Mouse (Mus musculus) E14TG2a.4 (cell line): ENCODE data around the gene AI854703.
"Not testable (repeated sequence)": the region's sequence is repeated elsewhere in the genome, so short reads cannot be mapped to it uniquely, and the experiment has no call there.

ENCODE experiments used
- H3K27me3 ChIP-seq: 2 replicates; pipeline ENCODE4 v1.6.1; 2014; ENCODE audit warnings: low read length, control low read depth; ENCODE audit not compliant: insufficient read depth
- H3K36me3 ChIP-seq: 2 replicates; pipeline ENCODE4 v1.6.1; 2014; ENCODE audit warnings: low read length, control low read depth; ENCODE audit not compliant: insufficient read depth
- H3K4me1 ChIP-seq: replicated peaks from 2 replicates; pipeline ENCODE4 v1.6.1; 2014; ENCODE audit warnings: low read depth, low read length, control low read depth
- H3K4me3 ChIP-seq: replicated peaks from 2 replicates; pipeline ENCODE4 v1.5.1; 2014; ENCODE audit warnings: mild to moderate bottlenecking, low read length
- H3K9me3 ChIP-seq: 2 replicates; pipeline ENCODE4 v1.6.1; 2014; ENCODE audit warnings: low read length, control low read depth
- CTCF ChIP-seq: conservative IDR thresholded peaks from 2 replicates; pipeline ENCODE4 v1.5.1; 2014; ENCODE audit warnings: low read length
- NANOG ChIP-seq: IDR thresholded peaks from 2 replicates; pipeline ENCODE4 v1.6.1; 2014; ENCODE audit warnings: borderline replicate concordance, low read length, mixed read lengths
- POU5F1 ChIP-seq: IDR thresholded peaks from 2 replicates; pipeline ENCODE4 v1.6.1; 2014; ENCODE audit warnings: low read length, borderline replicate concordance

Gene AI854703

DNA sequence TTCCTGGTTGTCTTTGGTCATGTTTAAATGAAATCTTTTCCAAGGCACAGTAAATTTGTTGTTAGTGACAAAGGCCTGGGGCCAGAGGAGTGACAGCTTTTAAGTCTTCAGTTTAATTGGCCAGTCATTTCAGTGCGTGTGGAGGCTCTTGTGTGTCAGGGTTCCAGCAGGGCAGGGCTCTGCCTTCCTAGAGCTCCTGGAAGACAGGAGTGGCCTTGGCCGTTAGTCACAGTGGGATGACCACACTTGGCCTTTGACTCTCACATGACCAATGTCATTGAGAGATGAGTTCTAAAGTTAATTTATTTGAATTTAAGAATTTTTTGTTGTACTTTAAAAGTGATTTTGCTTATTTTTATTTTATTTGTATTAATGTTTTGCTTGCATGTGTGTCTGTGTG is 18.4 kb upstream of the AI854703 start:
- no peak for TF ChIP-seq CTCF
- Histone ChIP-seq H3K27me3 (peaks cover 2% of the 10 kb centered on the region; the same call in 1 of the 2 replicates), H3K4me1 (peaks cover 22% of the 10 kb centered on the region), H3K36me3 (peaks cover 4% of the 10 kb centered on the region), H3K9me3 (no peaks in the 10 kb centered on the region), H3K4me3 (no peak overlapping the region)

DNA sequence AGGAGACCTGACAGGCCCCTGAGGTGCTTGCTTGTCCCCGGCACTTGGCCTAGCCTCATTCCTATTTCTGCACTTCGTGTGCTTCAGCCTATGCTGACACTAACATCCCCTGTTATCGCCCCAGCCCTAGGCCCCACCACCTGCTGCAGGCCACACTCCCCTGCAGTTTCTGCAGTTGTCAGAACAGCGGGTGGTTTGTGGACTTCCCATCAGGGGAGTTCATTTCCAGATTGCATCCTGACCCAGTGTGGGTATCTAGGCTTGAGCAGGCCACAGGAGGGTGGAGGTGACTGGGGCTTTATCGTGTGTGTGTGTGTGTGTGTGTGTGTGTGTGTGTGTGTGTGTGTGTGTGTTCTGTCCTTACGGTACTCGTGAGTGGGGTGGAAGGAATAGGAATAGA is 17.1 kb upstream of the AI854703 start:
- H3K4me3 ChIP-seq: no peak overlapping the region
- no peaks in the 10 kb centered on the region; the same call in 1 of the 2 replicates for H3K27me3 ChIP-seq
- peaks cover 21% of the 10 kb centered on the region for H3K4me1 ChIP-seq
- H3K36me3 ChIP-seq: peaks cover 17% of the 10 kb centered on the region
- H3K9me3 ChIP-seq: no peaks in the 10 kb centered on the region; the same call in 1 of the 2 replicates
- no peak for TF ChIP-seq CTCF
- no peak for TF ChIP-seq NANOG
- TF ChIP-seq POU5F1: no peak

DNA sequence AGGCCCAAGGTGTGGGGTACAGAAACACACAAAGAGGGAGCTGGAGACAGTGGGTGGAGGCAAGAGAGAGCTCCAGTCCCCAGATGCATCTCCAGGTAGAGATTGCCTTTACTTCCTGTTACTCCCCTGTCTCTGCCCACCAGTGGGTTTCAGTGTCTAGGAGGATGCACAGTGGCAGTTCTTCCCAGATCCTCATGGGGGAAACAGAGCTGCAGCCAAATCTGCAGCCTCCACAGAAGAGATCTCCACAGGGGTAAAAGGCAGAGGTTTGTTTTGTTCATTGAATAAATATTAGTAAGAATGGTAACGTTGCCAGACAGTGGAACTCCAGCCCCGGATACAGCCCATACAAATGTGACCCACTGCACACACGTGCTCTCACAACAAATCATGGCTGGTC is 15.9 kb upstream of the AI854703 start:
- Histone ChIP-seq H3K27me3 (no peaks in the 10 kb centered on the region; the same call in 1 of the 2 replicates), H3K36me3 (peaks cover 19% of the 10 kb centered on the region), H3K9me3 (no peaks in the 10 kb centered on the region; the same call in 1 of the 2 replicates), H3K4me3 (no peak overlapping the region), H3K4me1 (peaks cover 21% of the 10 kb centered on the region)
- TF ChIP-seq CTCF (no peak), POU5F1 (no peak), NANOG (no peak)

DNA sequence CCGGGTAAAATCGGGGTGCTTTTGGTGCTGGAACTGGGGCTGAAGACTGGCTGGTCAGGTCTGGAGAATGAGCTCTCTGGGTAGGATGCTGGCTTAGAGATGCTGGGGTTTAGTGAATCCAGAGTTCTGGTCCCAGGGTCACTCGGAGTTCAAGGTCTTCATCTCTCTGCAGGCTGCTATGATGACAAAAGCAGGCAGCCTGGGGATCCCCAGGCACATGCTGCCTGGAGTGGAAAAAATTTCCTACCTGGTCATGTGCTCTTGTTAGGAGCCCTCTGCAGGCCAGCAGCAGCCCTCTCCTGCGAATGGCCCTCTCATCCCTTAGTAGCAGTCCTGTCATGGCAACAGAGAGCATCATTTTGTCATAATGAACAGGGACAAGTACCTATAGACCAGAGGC is 13.1 kb upstream of the AI854703 start:
- no peak for TF ChIP-seq POU5F1
- Histone ChIP-seq H3K36me3 (peaks cover 19% of the 10 kb centered on the region), H3K4me3 (no peak overlapping the region), H3K4me1 (peaks cover 11% of the 10 kb centered on the region), H3K9me3 (no peaks in the 10 kb centered on the region; the same call in 1 of the 2 replicates), H3K27me3 (peaks cover 3% of the 10 kb centered on the region; the same call in 1 of the 2 replicates)

DNA sequence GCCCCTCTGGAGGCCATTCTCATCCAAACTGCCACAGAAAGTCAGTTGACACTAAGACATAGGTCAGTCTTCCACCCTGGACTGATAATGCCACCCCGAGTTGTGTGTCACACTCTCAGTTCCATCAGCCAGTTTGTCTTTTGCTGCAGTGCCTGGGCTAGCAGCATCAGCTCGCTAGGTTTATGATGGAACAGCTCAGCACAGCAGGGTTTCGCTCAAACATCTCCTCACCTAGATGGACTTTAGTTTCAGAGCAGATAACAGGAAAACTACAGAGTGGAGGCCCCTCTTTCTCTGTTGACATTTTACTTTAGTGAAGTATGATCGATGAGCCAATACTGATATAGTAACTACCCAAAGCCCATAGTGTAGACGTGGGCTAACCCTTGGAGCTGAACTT is 11.8 kb upstream of the AI854703 start:
- peaks cover 19% of the 10 kb centered on the region for H3K36me3 ChIP-seq
- H3K27me3 ChIP-seq: peaks cover 14% of the 10 kb centered on the region
- no peak overlapping the region for H3K4me3 ChIP-seq
- TF ChIP-seq POU5F1 (no peak), NANOG (no peak), CTCF (no peak)
- H3K4me1 ChIP-seq: peaks cover 10% of the 10 kb centered on the region
- H3K9me3 ChIP-seq: no peaks in the 10 kb centered on the region; the same call in 1 of the 2 replicates

DNA sequence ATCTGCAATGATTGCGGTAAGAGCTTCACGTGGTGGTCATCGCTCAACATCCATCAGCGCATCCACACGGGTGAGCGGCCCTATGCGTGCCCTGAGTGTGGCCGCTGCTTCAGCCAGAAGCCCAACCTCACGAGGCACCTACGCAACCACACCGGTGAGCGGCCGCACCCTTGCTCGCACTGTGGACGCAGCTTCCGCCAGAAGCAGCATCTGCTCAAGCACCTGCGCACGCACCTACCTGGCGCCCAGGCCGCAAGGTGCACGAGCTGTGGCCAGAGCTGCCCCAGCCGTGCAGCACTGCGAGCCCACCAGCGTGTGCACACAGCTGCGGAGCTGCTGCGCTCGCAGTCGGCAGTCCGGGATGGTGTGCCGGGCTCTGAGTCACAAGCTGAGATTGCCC is 6.5 kb upstream of the AI854703 start:
- Histone ChIP-seq H3K36me3 (no peaks in the 10 kb centered on the region; the same call in 1 of the 2 replicates), H3K9me3 (no peaks in the 10 kb centered on the region)

DNA sequence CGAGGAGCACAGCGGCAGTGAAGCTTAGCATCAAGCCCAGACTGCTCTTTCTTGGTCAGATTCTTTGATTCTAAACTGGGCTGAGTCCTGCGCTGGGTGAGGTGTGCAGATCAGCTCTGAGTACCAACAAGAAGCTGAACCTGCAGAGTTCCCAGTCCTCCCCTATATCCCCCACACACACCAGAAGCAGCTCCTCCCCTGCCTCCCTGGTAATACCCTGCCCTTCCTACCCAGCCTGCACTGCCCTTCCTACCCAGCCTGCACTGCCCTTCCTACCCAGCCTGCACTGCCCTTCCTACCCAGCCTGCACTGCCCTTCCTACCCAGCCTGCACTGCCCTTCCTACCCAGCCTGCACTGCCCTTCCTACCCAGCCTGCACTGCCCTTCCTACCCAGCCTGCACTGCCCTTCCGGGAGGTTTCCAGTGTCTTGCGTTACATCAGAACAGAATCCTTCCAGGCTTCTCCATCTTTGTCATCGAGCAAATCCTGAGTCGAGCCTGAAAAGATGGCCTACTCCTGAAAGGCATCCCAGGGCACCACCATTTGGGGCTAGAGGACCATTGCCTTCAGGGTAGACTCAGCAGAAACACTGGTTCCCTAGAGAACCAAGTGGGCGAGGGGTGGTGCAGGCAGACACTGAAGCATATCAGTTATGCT is 4.2 kb upstream of the AI854703 start:
- not testable (repeated sequence) for H3K36me3 ChIP-seq, H3K9me3 ChIP-seq
- peaks cover 47% of the 10 kb centered on the region for H3K4me1 ChIP-seq
- peaks cover 61% of the 10 kb centered on the region for H3K27me3 ChIP-seq
- peak overlapping the region; percentile 71 for H3K4me3 ChIP-seq

More for the DNA sequence above, 6.5 kb upstream of the AI854703 start:
- H3K4me1 ChIP-seq: peaks cover 37% of the 10 kb centered on the region
- TF ChIP-seq CTCF: no peak
- TF ChIP-seq NANOG: no peak
- no peak for TF ChIP-seq POU5F1
- H3K4me3 ChIP-seq: peak overlapping the region; percentile 77
- H3K27me3 ChIP-seq: peaks cover 38% of the 10 kb centered on the region

DNA sequence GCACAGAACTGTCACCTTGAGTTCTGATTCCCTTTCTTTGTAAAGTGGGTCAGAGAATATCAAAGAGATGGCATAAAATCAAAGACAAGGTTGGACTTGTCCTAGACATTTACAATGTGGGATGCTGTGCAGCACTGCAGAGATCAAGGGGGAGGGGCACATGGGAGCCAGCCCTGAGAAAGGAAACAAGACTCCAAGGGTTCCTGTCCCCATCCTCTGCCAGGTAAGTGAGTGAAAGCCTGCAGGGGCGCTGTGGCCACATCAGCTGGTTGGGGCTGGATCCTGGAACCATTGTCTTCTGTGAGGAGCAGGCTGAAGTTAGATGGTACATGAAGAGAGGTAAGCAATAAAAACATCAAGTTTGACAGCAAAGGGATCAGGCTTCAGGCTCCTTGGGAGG is 3.1 kb upstream of the AI854703 start:
- H3K36me3 ChIP-seq: no peaks in the 10 kb centered on the region
- no peak for TF ChIP-seq POU5F1
- 0 out of 2 replicates have a peak, but pooled peaks have one; percentile 5 for TF ChIP-seq CTCF
- TF ChIP-seq NANOG: no peak
- peaks cover 57% of the 10 kb centered on the region for H3K4me1 ChIP-seq
- H3K4me3 ChIP-seq: no peak overlapping the region
- H3K9me3 ChIP-seq: 0 out of 2 replicates have a peak, but pooled peaks cover 4% of the 10 kb centered on the region
- H3K27me3 ChIP-seq: peaks cover 69% of the 10 kb centered on the region

DNA sequence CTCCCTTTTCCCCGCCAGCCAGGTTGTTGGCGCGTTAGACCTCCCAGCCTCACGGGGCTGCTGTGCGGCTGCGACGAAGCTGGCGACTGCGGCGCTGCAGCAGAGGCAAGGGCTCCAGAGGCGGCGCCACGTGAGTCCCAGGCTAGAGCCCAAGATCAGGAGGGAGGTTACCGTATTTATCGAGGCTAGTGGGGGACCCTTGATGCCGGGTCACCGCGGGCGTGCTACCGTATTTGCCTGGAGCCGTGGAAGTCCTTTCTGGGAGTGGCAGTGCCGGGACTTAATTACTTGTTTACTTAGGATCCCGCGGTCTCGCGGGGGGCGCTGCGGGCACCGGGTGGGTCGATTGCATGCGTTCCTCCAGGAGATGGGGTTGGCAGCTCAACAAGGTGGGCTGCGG is 420 bp downstream of the AI854703 start:
- Histone ChIP-seq H3K27me3 (peaks cover 73% of the 10 kb centered on the region), H3K9me3 (peaks cover 13% of the 10 kb centered on the region; the same call in 1 of the 2 replicates), H3K36me3 (no peaks in the 10 kb centered on the region), H3K4me1 (peaks cover 38% of the 10 kb centered on the region), H3K4me3 (peak overlapping the region; percentile 72)
- TF ChIP-seq CTCF: no peak
- no peak for TF ChIP-seq NANOG
- TF ChIP-seq POU5F1: no peak
